Mouse (Mus musculus): Measurements from ENCODE around the gene Impdh2. TPM values are rescaled to one million over a fixed set of nuclear protein-coding genes. Genes with fewer than 3 reads are reported as not detected.
A peak's percentile ranks its signal among the peaks of the same experiment; 100 is the strongest.

Impdh2 gene
- polyA plus RNA-seq, 1 experiment from 2014 or later: 239 TPM

DNA sequence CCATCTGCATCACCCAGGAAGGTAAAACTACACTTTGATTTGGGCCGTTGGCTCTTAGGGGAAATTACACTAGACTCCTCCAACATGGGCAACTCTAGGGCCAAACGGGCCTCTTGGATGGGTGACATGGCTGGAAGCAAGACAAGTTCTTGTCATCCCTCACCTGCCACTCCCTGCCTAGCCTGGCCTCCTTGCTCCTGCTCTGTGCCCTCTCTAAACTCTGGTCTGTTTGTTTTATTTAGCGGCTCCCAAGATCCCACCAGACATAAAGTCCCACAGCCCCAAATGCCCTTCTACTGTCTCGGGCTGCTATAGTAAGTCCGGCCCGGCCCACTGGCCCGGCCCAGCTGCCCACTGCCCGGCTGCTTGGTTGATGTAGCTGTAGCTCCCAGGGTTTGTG, 3.6 kb downstream of the Impdh2 start:
- no peaks in the 10 kb centered on the region for H3K27me3 ChIP-seq (ENCODE audit: low read depth, poor library complexity, severe bottlenecking)
- no peak overlapping the region for H3K27ac ChIP-seq (replicated peaks)
- DNase-seq (ENCODE audit: low spot score): peak; percentile 13
- H3K9me3 ChIP-seq (replicated peaks): no peaks in the 10 kb centered on the region
- no peak overlapping the region for H3K4me3 ChIP-seq
- H3K4me1 ChIP-seq: peaks cover 50% of the 10 kb centered on the region
- 92% methylated on average over 8 of the region's 8 CpGs for WGBS
- peaks cover 61% of the 10 kb centered on the region for H3K36me3 ChIP-seq

DNA sequence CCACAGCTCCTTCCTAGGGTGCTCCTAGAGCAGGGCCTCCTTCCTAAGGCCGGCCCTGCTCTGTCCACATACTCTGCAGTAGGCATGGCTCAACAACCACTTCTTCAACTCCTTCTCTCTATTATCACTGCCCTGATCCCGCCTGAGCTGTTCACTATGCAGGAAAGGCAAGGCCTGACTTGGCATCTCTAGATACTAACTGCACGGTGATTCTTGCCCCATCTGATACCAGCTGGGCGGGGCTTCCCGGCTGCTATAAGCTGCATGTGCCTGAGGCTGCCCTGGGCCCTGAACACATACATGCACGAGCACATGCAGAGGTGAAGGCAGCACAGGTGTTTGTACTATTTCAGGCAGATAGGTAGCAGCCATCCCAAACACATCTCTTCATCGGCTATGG, 4.0 kb downstream of the Impdh2 start:
- Histone ChIP-seq H3K36me3 (peaks cover 56% of the 10 kb centered on the region), H3K4me1 (peaks cover 55% of the 10 kb centered on the region), H3K4me3 (no peak overlapping the region), H3K9me3 (replicated peaks) (no peaks in the 10 kb centered on the region), H3K27ac (replicated peaks) (no peak overlapping the region), H3K27me3 (ENCODE audit: low read depth, poor library complexity, severe bottlenecking) (no peaks in the 10 kb centered on the region)
- WGBS: 92% methylated on average over 7 of the region's 7 CpGs
- no peak for DNase-seq (ENCODE audit: low spot score)

DNA sequence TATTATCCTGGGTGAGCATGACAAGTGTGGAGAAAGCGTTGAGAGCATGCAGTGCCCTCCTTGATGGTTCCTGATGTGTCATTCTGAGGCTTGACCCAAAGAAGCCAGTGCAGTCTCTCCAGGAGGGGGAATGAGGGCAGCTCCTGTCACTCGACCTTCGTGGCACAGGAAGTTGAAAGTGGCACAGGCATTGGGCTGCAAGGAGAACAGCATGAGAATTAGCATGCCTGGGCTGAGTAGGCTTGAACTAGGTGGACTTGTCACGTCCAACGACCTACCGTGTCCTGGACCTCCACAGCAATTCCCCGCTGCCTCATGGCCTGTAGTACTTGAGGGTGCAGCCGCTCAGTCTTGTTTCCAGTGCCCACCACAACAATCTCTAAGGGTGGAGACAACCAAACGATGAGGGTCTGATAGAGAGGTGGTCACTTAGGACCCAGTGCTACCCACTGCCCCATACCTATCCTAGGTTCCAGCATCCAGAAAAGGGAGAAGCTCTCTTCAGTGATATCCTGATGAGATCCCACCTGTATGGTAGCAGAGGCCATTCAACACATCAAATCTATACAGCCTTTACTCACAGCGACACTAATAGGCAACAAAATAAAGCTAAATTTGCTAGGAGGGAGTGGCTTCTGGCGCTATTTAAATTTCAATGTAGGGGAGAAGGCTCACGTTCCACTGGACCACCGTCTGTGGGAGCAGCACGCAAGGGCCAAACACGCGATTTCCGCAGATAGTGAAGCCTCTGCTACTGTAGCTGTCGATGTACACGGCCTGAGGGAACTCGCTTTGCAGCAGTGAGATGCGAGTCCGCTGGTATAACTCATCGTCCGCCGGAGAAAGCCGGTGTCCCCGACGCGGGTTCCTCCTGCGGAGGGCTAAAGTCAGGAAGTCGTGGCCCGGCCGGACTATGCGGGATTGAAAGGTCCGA, 6.1 kb downstream of the Impdh2 start:
- Histone ChIP-seq H3K36me3 (peaks cover 56% of the 10 kb centered on the region), H3K27ac (replicated peaks) (peak overlapping the region; percentile 94), H3K4me3 (peak overlapping the region; percentile 80), H3K27me3 (ENCODE audit: low read depth, poor library complexity, severe bottlenecking) (no peaks in the 10 kb centered on the region), H3K9me3 (replicated peaks) (no peaks in the 10 kb centered on the region), H3K4me1 (peaks cover 66% of the 10 kb centered on the region)
- 14% methylated on average over 35 of the region's 35 CpGs for WGBS
- peak; percentile 21 for DNase-seq (ENCODE audit: low spot score)

DNA sequence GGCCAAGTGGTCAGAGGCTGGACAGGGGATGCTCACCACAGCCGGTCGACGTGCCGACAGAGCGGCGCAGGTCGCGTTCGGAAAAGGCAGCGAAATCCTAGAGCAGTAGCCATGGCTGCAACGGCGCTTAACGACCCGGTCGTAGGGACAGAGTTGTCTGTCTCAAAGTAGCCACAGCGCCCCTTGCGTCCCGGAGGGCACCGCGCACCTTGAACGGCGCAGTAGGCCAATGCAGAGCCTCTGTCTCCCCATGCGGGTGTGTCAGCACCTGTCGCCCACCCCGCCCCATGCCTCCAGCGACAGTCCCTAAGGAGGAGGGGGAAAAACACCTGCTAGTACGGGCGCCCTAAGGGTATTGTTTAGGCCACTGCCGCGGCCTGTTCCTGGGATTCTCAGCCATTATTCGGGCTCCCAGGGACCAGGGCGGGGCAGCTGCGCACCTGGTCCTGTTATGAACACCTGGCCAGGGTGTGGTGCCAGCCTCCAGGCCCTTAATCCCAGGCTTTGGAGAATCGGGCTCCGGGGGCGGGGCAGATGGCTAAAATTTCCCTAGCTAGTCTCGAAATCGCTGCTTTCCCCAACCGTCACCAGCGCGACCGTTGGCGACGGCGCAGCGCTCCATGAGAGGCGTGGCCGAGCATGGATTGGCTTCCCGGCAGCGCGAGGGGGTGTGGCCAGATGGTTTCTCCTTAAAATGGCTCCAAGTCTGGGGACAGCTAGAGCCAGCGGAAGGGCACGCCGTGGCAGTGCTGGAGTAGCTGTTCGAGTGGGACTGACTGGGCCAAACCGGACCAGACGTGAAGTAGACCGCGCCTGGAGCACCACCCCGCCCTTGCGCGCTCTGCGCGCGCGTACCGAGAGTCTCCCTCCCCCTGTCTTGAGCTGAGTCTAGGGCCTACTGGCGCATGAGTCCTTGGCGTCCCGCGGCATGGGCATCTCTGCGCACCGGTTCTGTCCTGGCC, 7.0 kb downstream of the Impdh2 start, which contains the start of gene Ndufaf3:
Ndufaf3 (minus strand) TSS at position 620 of the 962 bp plus-strand sequence.
- peak; percentile 92 for DNase-seq (ENCODE audit: low spot score)
- H3K36me3 ChIP-seq: peaks cover 56% of the 10 kb centered on the region
- peak within 1 kb of the TSS; percentile 94 for H3K27ac ChIP-seq (replicated peaks)
- H3K27me3 ChIP-seq (ENCODE audit: low read depth, poor library complexity, severe bottlenecking): no peaks in the 10 kb centered on the region
- H3K4me3 ChIP-seq: peak within 1 kb of the TSS; percentile 80
- WGBS: under 1% methylated on average over 73 of the region's 73 CpGs
- H3K4me1 ChIP-seq: peaks cover 63% of the 10 kb centered on the region
- H3K9me3 ChIP-seq (replicated peaks): no peaks in the 10 kb centered on the region

DNA sequence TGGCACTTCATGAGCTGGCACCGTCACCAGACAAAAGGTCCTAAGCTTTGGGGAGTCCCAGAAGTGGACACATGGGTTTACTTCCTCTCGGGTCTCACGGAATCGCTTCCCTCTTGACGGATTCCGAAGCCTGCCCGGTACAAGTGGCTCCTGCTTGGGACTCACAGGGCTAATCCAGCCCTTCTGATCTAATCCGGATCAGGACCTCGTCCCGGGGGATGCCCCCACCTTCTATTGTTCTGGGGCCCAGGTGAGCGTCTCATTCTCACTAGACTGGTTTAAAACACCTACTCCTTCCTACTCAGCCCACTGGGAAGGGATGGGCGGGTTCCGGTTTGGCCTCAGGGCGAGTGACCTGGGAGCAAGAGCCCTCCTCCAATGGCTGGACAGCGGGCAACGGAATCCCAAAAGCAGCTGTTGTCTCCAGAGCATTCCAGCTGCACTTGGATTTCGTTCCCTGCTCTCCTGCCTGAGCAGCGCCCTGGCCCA, 7.9 kb downstream of the Impdh2 start:
- WGBS: 8% methylated on average over 18 of the region's 18 CpGs
- Histone ChIP-seq H3K27me3 (ENCODE audit: low read depth, poor library complexity, severe bottlenecking) (no peaks in the 10 kb centered on the region), H3K4me3 (peak overlapping the region; percentile 80), H3K36me3 (peaks cover 56% of the 10 kb centered on the region), H3K4me1 (peaks cover 64% of the 10 kb centered on the region), H3K27ac (replicated peaks) (peak overlapping the region; percentile 94), H3K9me3 (replicated peaks) (no peaks in the 10 kb centered on the region)
- DNase-seq (ENCODE audit: low spot score): peak; percentile 43

DNA sequence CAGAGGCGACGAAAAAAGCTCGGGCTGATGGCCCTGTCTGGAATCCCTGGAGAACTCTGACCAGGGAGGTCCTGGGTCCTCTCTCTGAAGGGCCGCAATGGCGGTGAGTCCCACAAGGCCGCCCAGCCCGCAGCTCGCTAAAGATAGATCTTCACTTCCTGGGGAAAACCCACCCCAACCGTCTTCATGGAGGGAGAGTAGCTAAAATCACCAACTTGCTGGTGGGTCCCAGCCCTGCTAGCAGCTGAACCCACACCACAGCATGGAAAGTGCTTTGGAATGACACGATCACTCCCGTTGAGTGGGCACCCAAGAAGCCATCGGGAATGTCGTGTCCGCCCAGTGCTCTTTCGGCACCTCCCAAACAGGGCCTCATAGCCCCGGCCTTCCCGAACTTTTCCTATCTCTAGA, 8.4 kb downstream of the Impdh2 start:
- H3K27ac ChIP-seq (replicated peaks): peak overlapping the region; percentile 94; the same call in 1 of the 2 replicates
- H3K4me3 ChIP-seq: peak overlapping the region; percentile 80
- peaks cover 69% of the 10 kb centered on the region for H3K4me1 ChIP-seq

DNA sequence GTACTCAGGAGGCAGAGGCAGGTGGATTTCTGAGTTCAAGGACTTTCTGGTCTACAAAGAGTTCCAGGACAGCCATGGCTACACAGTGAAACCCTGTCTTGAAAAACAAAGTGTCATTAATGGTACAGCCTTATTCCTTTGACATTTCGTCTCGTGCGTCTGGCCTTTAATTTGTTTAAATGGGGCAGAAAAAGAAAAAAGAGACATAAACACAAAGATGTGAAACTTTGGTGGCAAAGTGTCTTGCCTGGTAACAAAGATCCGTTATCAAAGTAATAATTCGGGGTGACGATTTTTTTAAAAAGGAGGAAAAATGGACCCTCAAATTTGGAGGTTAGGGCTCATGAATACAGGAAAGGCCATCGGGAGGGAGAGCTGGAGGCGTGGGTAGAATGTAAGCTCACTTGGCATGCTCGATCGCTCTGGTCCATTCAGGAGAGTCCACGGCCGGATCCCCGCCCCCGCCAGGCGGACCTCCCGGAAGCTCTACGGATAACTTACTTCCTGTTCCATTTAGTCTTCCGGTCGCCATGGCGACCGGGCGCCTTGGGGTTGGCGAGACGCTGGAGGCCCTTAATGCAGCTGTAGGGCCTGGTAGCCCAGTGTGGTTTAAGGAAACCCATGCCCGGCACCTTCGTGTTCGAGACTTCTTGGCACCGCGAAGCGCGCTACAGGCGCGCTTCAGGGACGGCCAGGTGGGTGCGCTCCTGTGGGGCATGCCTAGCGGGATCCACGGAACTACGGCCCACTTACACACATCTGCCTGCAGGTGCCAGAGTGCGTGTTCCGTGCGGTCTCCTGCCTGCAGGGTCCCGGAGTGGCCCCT, 9.5 kb downstream of the Impdh2 start, which contains the start of gene Dalrd3:
Dalrd3 (plus strand) TSS at position 506 of the 826 bp plus-strand sequence.
- Histone ChIP-seq H3K9me3 (replicated peaks) (no peaks in the 10 kb centered on the region), H3K4me1 (peaks cover 80% of the 10 kb centered on the region), H3K27me3 (ENCODE audit: low read depth, poor library complexity, severe bottlenecking) (no peaks in the 10 kb centered on the region), H3K36me3 (peaks cover 56% of the 10 kb centered on the region), H3K4me3 (peak within 1 kb of the TSS; percentile 80), H3K27ac (replicated peaks) (peak within 1 kb of the TSS; percentile 83)
- DNase-seq (ENCODE audit: low spot score): peak; percentile 93
- WGBS: 8% methylated on average over 42 of the region's 42 CpGs

More for the DNA sequence above, 8.4 kb downstream of the Impdh2 start:
- no peaks in the 10 kb centered on the region for H3K9me3 ChIP-seq (replicated peaks)
- H3K36me3 ChIP-seq: peaks cover 56% of the 10 kb centered on the region
- no peaks in the 10 kb centered on the region for H3K27me3 ChIP-seq (ENCODE audit: low read depth, poor library complexity, severe bottlenecking)
- DNase-seq (ENCODE audit: low spot score): peak; percentile 12
- 80% methylated on average over 17 of the region's 17 CpGs for WGBS

DNA sequence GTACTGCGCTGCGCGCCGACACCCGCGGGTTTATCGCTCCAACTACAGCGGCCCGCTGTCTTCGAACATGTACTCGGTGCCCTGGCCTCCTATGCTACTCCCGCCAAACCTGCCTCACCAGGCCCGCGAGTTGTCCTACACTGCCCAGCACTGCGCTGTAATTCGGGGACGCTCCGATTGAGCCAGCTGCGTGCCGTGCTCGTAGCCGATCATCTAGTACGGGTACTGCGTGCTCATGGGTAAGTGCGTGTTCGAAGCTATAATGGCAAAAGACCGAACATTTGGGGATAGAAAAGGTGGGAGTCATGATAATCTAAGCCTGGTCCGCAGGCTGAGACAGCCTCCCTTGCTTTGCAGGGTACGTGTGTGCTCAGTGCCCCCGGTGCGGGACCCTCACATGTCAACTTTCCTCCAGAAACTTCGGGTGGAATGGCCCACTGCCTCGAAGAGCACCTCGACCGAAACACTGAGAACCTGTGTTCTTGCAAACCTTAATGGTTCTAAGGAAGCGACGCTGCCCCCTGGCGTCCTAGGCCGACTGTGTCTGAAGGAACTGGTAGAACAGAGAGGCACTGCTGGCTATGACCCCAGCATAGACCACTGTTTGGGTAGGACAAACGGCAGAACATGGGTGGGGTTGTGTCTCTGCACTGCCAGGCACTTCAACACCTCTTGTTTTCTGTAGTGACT, 10.3 kb downstream of the Impdh2 start:
- peak overlapping the region; percentile 83 for H3K27ac ChIP-seq (replicated peaks)
- peaks cover 87% of the 10 kb centered on the region for H3K4me1 ChIP-seq
- peak overlapping the region; percentile 78 for H3K4me3 ChIP-seq
- H3K27me3 ChIP-seq (ENCODE audit: low read depth, poor library complexity, severe bottlenecking): no peaks in the 10 kb centered on the region
- no peaks in the 10 kb centered on the region for H3K9me3 ChIP-seq (replicated peaks)
- WGBS: 3% methylated on average over 40 of the region's 40 CpGs
- peaks cover 56% of the 10 kb centered on the region for H3K36me3 ChIP-seq
- peak; percentile 79 for DNase-seq (ENCODE audit: low spot score)

DNA sequence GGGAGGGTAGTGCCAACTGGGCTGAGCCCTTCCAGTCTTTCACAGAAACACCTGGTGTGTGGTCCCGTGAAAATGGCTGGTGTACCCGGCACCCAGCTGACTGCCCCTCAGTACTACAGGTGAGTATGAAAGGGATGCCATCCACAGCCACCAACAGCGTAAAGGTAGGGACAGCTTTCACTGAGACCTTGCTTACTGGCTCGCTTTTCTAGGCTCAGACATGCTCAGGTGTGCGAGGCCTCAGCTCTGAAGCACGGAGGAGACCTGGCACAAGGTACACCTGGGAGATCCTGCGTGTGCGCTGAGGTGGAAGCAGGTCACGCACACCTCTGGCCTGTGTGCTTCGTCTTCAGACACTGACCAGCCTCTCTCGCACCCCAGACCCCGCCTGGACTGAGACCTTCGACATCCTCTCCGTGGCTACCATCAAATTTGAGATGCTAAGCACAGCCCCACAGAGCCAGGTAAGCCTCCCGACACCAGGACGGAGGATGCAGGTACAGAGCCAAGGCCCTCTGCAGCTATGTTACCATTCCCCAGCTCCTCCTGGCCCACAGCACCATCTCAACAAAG, 11.4 kb downstream of the Impdh2 start:
- Histone ChIP-seq H3K4me3 (peak overlapping the region; percentile 2; the same call in 1 of the 2 replicates), H3K27me3 (ENCODE audit: low read depth, poor library complexity, severe bottlenecking) (no peaks in the 10 kb centered on the region), H3K4me1 (peaks cover 89% of the 10 kb centered on the region), H3K36me3 (peaks cover 59% of the 10 kb centered on the region), H3K9me3 (replicated peaks) (no peaks in the 10 kb centered on the region), H3K27ac (replicated peaks) (no peak overlapping the region)
- DNase-seq (ENCODE audit: low spot score): no peak
- 96% methylated on average over 16 of the region's 16 CpGs for WGBS

DNA sequence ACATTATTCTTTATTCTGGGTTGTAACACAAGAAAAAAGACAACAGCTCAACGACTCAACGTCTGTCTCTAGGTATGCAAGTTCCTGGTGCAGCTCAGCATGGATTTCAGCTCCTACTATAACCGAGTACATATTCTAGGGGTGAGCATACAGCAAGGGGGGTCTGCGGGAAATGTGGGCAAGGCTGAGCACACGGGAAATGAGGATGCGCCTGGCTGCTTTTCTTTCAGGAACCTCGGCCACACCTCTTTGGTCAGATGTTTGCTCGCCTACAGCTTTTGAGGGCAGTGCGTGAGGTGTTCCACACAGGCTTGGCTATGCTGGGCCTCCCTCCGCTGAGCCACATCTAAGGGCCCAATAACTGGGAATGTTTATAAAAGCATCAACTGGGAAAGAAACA, 12.2 kb downstream of the Impdh2 start:
- no peak overlapping the region for H3K4me3 ChIP-seq
- peaks cover 91% of the 10 kb centered on the region for H3K4me1 ChIP-seq
- H3K27me3 ChIP-seq (ENCODE audit: low read depth, poor library complexity, severe bottlenecking): no peaks in the 10 kb centered on the region
- DNase-seq (ENCODE audit: low spot score): no peak
- no peak overlapping the region for H3K27ac ChIP-seq (replicated peaks)
- WGBS: 85% methylated on average over 10 of the region's 10 CpGs
- H3K36me3 ChIP-seq: peaks cover 66% of the 10 kb centered on the region
- H3K9me3 ChIP-seq (replicated peaks): no peaks in the 10 kb centered on the region
